Mouse (Mus musculus): ENCODE measurements around the gene Ccdc54. TPM values are rescaled to one million over a fixed set of nuclear protein-coding genes. Genes with fewer than 3 reads are reported as not detected.

The Ccdc54 gene
- polyA plus RNA-seq, 1 experiment from 2014 or later, result not detected

DNA sequence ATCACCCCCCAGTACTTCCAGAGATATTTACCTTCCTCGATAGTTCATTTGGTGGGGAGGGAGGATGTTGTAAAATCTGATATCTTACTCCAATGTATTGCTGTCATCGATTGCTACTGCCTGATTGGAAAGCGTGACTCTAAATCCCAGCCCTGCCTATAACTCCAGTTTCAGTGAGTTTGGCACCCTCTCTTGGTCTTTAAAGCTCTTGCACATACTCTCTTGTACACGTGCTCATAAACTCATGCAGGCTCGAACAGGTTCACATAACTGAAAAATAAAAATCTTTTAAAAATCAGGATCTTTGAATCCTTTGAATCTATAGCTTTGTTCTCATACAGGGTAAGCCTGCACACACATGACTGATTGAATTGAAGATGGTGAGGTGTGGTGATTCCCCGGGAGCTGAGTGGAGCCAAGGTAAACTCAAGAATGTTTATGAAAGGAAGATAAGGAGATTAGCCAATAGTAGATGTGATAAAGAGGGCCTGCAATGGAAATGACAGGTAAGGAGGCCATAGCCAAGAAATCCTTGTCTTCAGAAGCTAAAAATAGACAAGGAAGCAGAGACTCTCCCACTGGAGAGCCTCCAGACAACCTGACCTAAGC, 31.7 kb downstream of the Ccdc54 start:
- Histone ChIP-seq H3K4me3 (ENCODE audit: low read depth, low read length) (no peak overlapping the region), H3K4me1 (replicated peaks; ENCODE audit: control insufficient read depth, insufficient read depth, low read length) (no peaks in the 10 kb centered on the region), H3K9ac (ENCODE audit: low read depth, low read length) (no peak overlapping the region), H3K4me2 (replicated peaks; ENCODE audit: low read depth, low read length) (no peak overlapping the region), H3K9me3 (ENCODE audit: control insufficient read depth, low read length) (no peaks in the 10 kb centered on the region), H3K27ac (ENCODE audit: low read depth, low read length) (no peak overlapping the region), H3K36me3 (ENCODE audit: control insufficient read depth, insufficient read depth, low read length) (no peaks in the 10 kb centered on the region), H3K27me3 (ENCODE audit: control insufficient read depth, insufficient read depth, low read length) (no peaks in the 10 kb centered on the region)
- DNase-seq (ENCODE audit: low spot score) (no peak), ATAC-seq (ENCODE audit: low FRiP score) (no peak)
- 85% methylated on average over 6 of the region's 6 CpGs for WGBS

- no peaks in the 10 kb centered on the region for H3K4me1 ChIP-seq (replicated peaks; ENCODE audit: control insufficient read depth, insufficient read depth, low read length)
- H3K9me3 ChIP-seq (ENCODE audit: control insufficient read depth, low read length), result no peaks in the 10 kb centered on the region
- 87% methylated on average over 2 of the region's 2 CpGs for WGBS
- no peaks in the 10 kb centered on the region for H3K27me3 ChIP-seq (ENCODE audit: control insufficient read depth, insufficient read depth, low read length)
- H3K4me2 ChIP-seq (replicated peaks; ENCODE audit: low read depth, low read length), result no peak overlapping the region
- H3K27ac ChIP-seq (ENCODE audit: low read depth, low read length), result no peak overlapping the region
- ATAC-seq (ENCODE audit: low FRiP score) (no peak), DNase-seq (ENCODE audit: low spot score) (no peak)
- no peak overlapping the region for H3K4me3 ChIP-seq (ENCODE audit: low read depth, low read length)
- no peaks in the 10 kb centered on the region for H3K36me3 ChIP-seq (ENCODE audit: control insufficient read depth, insufficient read depth, low read length)
- no peak overlapping the region for H3K9ac ChIP-seq (ENCODE audit: low read depth, low read length)
These were observed 37.1 kb downstream of the Ccdc54 start for GRCm38 (mm10) chr16:50553828-50554227.

DNA sequence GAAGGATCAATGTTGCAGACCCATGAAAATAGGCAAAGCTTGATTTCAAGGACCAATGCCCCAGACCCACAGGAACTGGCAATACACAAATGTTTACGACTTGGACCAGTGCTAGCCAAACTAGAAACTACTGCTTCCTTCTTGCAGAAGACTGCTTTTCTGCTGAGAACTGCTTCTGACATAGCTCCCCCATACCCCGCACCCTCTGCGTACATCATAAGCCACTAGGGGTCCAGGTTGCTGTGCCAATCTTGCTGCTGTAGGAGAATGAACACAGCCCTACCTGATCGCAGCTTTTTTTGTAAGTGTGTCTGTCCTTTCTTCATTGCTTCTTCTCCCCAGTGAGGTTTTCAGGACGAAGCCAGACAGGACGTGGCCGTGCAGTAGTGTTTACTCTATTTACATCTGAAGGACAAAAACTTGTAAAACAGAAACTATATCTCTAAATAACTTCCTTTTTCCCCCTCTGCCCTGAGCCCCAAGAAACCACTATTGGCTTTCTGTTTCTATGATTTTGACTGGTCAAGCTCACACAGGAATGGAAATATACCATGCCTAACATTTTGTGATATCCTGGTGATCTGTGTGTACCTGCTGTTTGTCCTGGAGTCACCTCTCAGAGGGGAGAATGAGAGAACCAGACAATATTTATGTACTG, 39.0 kb downstream of the Ccdc54 start:
- H3K4me1 ChIP-seq (replicated peaks; ENCODE audit: control insufficient read depth, insufficient read depth, low read length), result no peaks in the 10 kb centered on the region
- H3K4me3 ChIP-seq (ENCODE audit: low read depth, low read length), result no peak overlapping the region
- no peaks in the 10 kb centered on the region for H3K36me3 ChIP-seq (ENCODE audit: control insufficient read depth, insufficient read depth, low read length)
- no peaks in the 10 kb centered on the region for H3K27me3 ChIP-seq (ENCODE audit: control insufficient read depth, insufficient read depth, low read length)
- no peak overlapping the region for H3K4me2 ChIP-seq (replicated peaks; ENCODE audit: low read depth, low read length)
- H3K9ac ChIP-seq (ENCODE audit: low read depth, low read length), result no peak overlapping the region
- 90% methylated on average over 7 of the region's 7 CpGs for WGBS
- DNase-seq (ENCODE audit: low spot score) (no peak), ATAC-seq (ENCODE audit: low FRiP score) (no peak)
- no peak overlapping the region for H3K27ac ChIP-seq (ENCODE audit: low read depth, low read length)
- H3K9me3 ChIP-seq (ENCODE audit: control insufficient read depth, low read length), result no peaks in the 10 kb centered on the region

- Histone ChIP-seq H3K9ac (ENCODE audit: low read depth, low read length) (no peak overlapping the region), H3K36me3 (ENCODE audit: control insufficient read depth, insufficient read depth, low read length) (no peaks in the 10 kb centered on the region), H3K4me1 (replicated peaks; ENCODE audit: control insufficient read depth, insufficient read depth, low read length) (no peaks in the 10 kb centered on the region), H3K4me2 (replicated peaks; ENCODE audit: low read depth, low read length) (no peak overlapping the region), H3K27me3 (ENCODE audit: control insufficient read depth, insufficient read depth, low read length) (no peaks in the 10 kb centered on the region), H3K4me3 (ENCODE audit: low read depth, low read length) (no peak overlapping the region), H3K9me3 (ENCODE audit: control insufficient read depth, low read length) (no peaks in the 10 kb centered on the region), H3K27ac (ENCODE audit: low read depth, low read length) (no peak overlapping the region)
- no peak for DNase-seq (ENCODE audit: low spot score)
- WGBS, result 93% methylated on average over 5 of the region's 5 CpGs
- ATAC-seq (ENCODE audit: low FRiP score), result no peak
These were observed 40.0 kb downstream of the Ccdc54 start for GRCm38 (mm10) chr16:50550927-50551326.

DNA sequence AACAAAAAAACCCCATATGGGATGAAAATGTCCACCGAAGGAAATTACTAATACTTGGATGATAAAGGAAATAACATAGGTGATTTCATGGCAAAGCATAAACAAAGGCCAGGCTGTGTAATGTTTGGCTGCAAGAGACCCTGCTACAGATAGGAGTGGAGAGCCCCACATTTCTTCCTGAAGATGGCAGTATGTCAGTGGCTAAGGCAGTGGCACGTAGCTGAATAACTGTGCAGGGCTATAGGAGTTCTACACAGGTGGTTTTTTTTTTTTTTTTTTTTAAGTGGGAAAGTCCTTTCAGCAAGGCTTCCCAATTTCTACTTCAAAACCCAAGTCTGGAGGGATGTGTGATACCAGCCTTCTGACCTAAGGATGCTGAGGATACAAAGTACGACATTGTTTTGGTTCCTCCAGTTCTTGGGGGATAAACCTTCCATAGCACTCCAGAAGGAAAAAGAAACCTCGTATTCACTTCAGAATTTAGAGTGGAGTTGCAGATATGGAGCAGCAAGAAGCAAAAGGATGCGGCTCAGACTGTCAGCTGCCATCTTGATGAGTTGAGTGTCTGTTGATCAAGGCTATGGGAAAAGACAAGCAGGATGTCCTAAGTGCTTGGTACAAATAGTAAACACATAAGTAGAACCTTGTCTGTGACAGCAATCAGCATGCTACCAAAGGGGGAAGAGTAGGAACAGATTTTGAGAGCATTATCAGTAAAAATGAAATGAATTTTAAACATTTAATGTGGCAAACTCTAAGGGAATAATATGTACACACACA, 48.2 kb downstream of the Ccdc54 start:
- Histone ChIP-seq H3K27me3 (ENCODE audit: control insufficient read depth, insufficient read depth, low read length) (no peaks in the 10 kb centered on the region), H3K4me2 (replicated peaks; ENCODE audit: low read depth, low read length) (no peak overlapping the region), H3K4me3 (ENCODE audit: low read depth, low read length) (no peak overlapping the region), H3K27ac (ENCODE audit: low read depth, low read length) (no peak overlapping the region), H3K9me3 (ENCODE audit: control insufficient read depth, low read length) (no peaks in the 10 kb centered on the region), H3K9ac (ENCODE audit: low read depth, low read length) (no peak overlapping the region), H3K36me3 (ENCODE audit: control insufficient read depth, insufficient read depth, low read length) (no peaks in the 10 kb centered on the region), H3K4me1 (replicated peaks; ENCODE audit: control insufficient read depth, insufficient read depth, low read length) (no peaks in the 10 kb centered on the region)
- WGBS, result 79% methylated on average over 5 of the region's 5 CpGs
- no peak for DNase-seq (ENCODE audit: low spot score)
- ATAC-seq (ENCODE audit: low FRiP score), result no peak

Other genes with a start within 250 kb of the Ccdc54 start
- gene Bbx, start 158.8 kb downstream of the Ccdc54 start, polyA plus RNA-seq (2014; fragmentation: Nextera tagmentation; extraction: Ambion mirVana), result 36.9 and 42.2 TPM in 2 replicates

Measured in hindbrain, embryonic 11.5 days (tissue).